Mouse (Mus musculus) kidney, embryonic 15.5 days (tissue): ENCODE results near the gene Drap1. TPM values are rescaled to one million over a fixed set of nuclear protein-coding genes. Genes with fewer than 3 reads are reported as not detected.

ENCODE experiments used
- ATAC-seq: fragments of 200-750 bp; cut with Nextera tagmentation; replicated peaks from 2 replicates; pipeline ENCODE4 v1.8.0; 2017; ENCODE audit warnings: moderate TSS enrichment; ENCODE audit not compliant: low FRiP score
- H3K27ac ChIP-seq: fragments of 300-500 bp; sonication (generic); 2 replicates; pipeline ENCODE4 v1.5.1; 2015; ENCODE audit warnings: mild to moderate bottlenecking, inconsistent platforms
- H3K27me3 ChIP-seq: fragments of 300-500 bp; sonication (generic); 2 replicates; pipeline ENCODE4 v1.6.1; 2015; ENCODE audit warnings: inconsistent platforms
- H3K36me3 ChIP-seq: fragments of 300-500 bp; sonication (generic); 2 replicates; pipeline ENCODE4 v1.6.1; 2015; ENCODE audit warnings: inconsistent platforms
- H3K4me1 ChIP-seq: fragments of 300-500 bp; sonication (generic); 2 replicates; pipeline ENCODE4 v1.6.1; 2015; ENCODE audit warnings: inconsistent platforms
- H3K4me2 ChIP-seq: fragments of 300-500 bp; sonication (generic); 2 replicates; pipeline ENCODE4 v1.6.1; 2015; ENCODE audit warnings: moderate library complexity, mild to moderate bottlenecking, inconsistent platforms
- H3K4me3 ChIP-seq: fragments of 300-500 bp; sonication (generic); replicated peaks from 2 replicates; pipeline ENCODE4 v1.5.1; 2015; ENCODE audit warnings: mild to moderate bottlenecking, inconsistent platforms
- H3K9ac ChIP-seq: fragments of 300-500 bp; sonication (generic); 2 replicates; pipeline ENCODE4 v1.6.1; 2015; ENCODE audit warnings: mild to moderate bottlenecking, inconsistent platforms
- H3K9me3 ChIP-seq: fragments of 300-500 bp; sonication (generic); replicated peaks from 2 replicates; pipeline ENCODE4 v1.6.1; 2016; ENCODE audit warnings: inconsistent platforms
- WGBS: fragments of 180-500 bp; shearing (Covaris S2); methylation state at CpG from one replicate; pipeline ENCODE4 v1.1.7; 2015; ENCODE audit warnings: mixed read lengths; 5-methylcytosine and 5-hydroxymethylcytosine counted together
- polyA plus RNA-seq: library from polyadenylated mRNA; unstranded; fragments of >200 nt; fragmentation: Nextera tagmentation; extraction: Ambion mirVana; gene quantifications from 2 replicates; pipeline ENCODE4 v1.2.1, GENCODE M21; 2015

The Drap1 gene
- polyA plus RNA-seq, 1 experiment from 2014 or later = 248 TPM

DNA sequence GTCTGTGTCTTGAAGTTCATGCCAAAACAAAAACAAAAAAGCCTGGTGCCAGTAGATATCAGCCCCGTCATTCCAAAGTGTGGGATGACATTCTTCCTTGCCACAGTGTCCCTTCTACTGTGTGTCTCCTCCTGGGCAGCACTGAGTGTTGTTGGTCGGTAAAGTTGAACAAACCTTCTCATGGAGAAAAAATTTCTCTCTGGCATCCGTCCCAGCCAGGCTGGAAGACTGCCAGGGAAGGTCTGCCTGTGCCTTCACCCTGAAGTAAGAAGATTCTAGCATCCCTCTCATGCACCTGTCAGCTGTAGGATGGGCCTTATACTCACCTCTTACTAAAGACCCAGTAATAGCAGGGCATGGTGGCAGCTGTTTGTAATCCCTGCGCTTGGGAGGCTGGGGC, 31.9 kb downstream of the Drap1 start:
- H3K27me3 ChIP-seq = no peaks in the 10 kb centered on the region
- H3K4me3 ChIP-seq = no peak overlapping the region
- 62% methylated on average over 4 of the region's 4 CpGs for WGBS
- H3K36me3 ChIP-seq = no peaks in the 10 kb centered on the region
- no peak overlapping the region for H3K27ac ChIP-seq
- no peak overlapping the region for H3K4me2 ChIP-seq
- no peaks in the 10 kb centered on the region for H3K9me3 ChIP-seq
- no peak overlapping the region for H3K9ac ChIP-seq
- no peak for ATAC-seq
- peaks cover 17% of the 10 kb centered on the region for H3K4me1 ChIP-seq

DNA sequence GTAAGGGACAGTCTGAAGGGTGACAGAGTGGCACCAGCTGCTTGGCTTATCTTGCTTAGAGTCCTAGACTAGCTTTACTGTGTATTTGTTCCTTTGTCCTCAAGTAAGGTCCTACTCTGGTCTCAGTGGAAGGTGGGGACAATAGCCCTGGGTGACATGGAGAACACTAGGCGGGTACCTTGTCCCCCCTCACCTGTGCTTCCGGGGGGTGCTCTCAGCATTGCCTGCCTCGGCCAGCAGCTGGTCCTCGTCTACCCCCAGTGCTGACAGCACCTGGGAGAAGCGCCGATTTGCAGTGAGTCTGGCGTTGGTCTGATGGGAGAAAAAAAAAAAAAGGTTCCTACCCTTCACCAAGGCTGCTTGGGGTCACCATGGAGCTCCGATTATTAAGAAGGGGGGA, 34.4 kb downstream of the Drap1 start:
- H3K36me3 ChIP-seq = peaks cover 4% of the 10 kb centered on the region
- WGBS = 61% methylated on average over 8 of the region's 8 CpGs
- H3K27ac ChIP-seq = peak overlapping the region; percentile 93
- H3K27me3 ChIP-seq = no peaks in the 10 kb centered on the region
- H3K9ac ChIP-seq = peak overlapping the region; percentile 86; the same call in 1 of the 2 replicates
- H3K4me2 ChIP-seq = peak overlapping the region; percentile 79
- H3K4me3 ChIP-seq = peak overlapping the region; percentile 84
- H3K4me1 ChIP-seq = peaks cover 33% of the 10 kb centered on the region
- no peak for ATAC-seq
- no peaks in the 10 kb centered on the region for H3K9me3 ChIP-seq

GRCm38 (mm10) chr19:5389647-5390046, 35.1 kb downstream of the Drap1 start:
- ATAC-seq = no peak; the same call in 1 of the 2 replicates

GRCm38 (mm10) chr19:5388588-5389242, 36.1 kb downstream of the Drap1 start, which contains the start of gene Sart1:
Gene Sart1, minus strand, starts transcription at chr19:5388703.
- Histone ChIP-seq H3K9me3 (no peaks in the 10 kb centered on the region), H3K4me1 (peaks cover 33% of the 10 kb centered on the region), H3K4me2 (peak within 1 kb of the TSS; percentile 79), H3K27me3 (no peaks in the 10 kb centered on the region), H3K27ac (peak within 1 kb of the TSS; percentile 93), H3K9ac (peak within 1 kb of the TSS; percentile 86), H3K4me3 (peak within 1 kb of the TSS; percentile 84), H3K36me3 (peaks cover 21% of the 10 kb centered on the region)
- WGBS = 2% methylated on average over 43 of the region's 43 CpGs
- peak; percentile 94 for ATAC-seq

More at GRCm38 (mm10) chr19:5389647-5390046, 35.1 kb downstream of the Drap1 start:
- Histone ChIP-seq H3K4me2 (peak overlapping the region; percentile 79), H3K9me3 (no peaks in the 10 kb centered on the region), H3K27ac (peak overlapping the region; percentile 93), H3K4me1 (peaks cover 33% of the 10 kb centered on the region), H3K27me3 (no peaks in the 10 kb centered on the region), H3K9ac (peak overlapping the region; percentile 86), H3K36me3 (peaks cover 12% of the 10 kb centered on the region), H3K4me3 (peak overlapping the region; percentile 84)
- 16% methylated on average over 12 of the region's 12 CpGs for WGBS

DNA sequence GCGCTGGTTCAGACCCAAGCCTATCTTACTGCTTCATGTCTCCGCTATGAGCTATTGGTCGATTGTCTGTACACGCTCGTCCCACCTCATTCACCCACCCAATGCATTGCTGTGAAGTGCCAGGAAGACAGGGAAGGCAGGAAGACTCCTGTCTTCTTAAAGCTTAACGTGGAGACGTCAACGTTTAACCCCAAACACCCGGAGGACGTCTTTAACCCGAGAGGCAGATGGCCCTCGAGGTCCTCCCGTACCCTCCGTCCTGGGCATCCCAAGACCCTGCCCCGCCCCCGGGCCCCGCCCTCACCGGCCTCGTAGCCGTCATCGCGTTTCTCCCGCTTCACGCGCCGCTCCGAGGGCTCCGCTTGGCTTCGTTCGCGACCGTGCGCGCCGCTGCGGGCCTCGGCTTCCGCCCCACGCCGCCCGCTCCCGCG, 36.8 kb downstream of the Drap1 start:
- ATAC-seq = peak; percentile 67
- H3K4me1 ChIP-seq = peaks cover 33% of the 10 kb centered on the region

GRCm38 (mm10) chr19:5384715-5385114, 40.1 kb downstream of the Drap1 start:
- no peak overlapping the region for H3K27ac ChIP-seq
- H3K4me3 ChIP-seq = no peak overlapping the region
- H3K4me1 ChIP-seq = peaks cover 22% of the 10 kb centered on the region
- H3K4me2 ChIP-seq = no peak overlapping the region
- H3K27me3 ChIP-seq = no peaks in the 10 kb centered on the region
- no peak overlapping the region for H3K9ac ChIP-seq
- no peaks in the 10 kb centered on the region for H3K9me3 ChIP-seq
- 96% methylated on average over 8 of the region's 8 CpGs for WGBS
- no peak for ATAC-seq
- H3K36me3 ChIP-seq = peaks cover 61% of the 10 kb centered on the region

More for the DNA sequence above, 36.8 kb downstream of the Drap1 start:
- H3K4me3 ChIP-seq = peak overlapping the region; percentile 84
- peaks cover 28% of the 10 kb centered on the region for H3K36me3 ChIP-seq
- H3K9me3 ChIP-seq = no peaks in the 10 kb centered on the region
- WGBS = under 1% methylated on average over 43 of the region's 43 CpGs
- peak overlapping the region; percentile 86 for H3K9ac ChIP-seq
- peak overlapping the region; percentile 72 for H3K27ac ChIP-seq
- H3K4me2 ChIP-seq = peak overlapping the region; percentile 79
- no peaks in the 10 kb centered on the region for H3K27me3 ChIP-seq

GRCm38 (mm10) chr19:5383326-5383725, 41.5 kb downstream of the Drap1 start:
- H3K4me1 ChIP-seq = peaks cover 16% of the 10 kb centered on the region
- H3K4me2 ChIP-seq = no peak overlapping the region
- H3K27me3 ChIP-seq = no peaks in the 10 kb centered on the region
- ATAC-seq = no peak
- no peaks in the 10 kb centered on the region for H3K9me3 ChIP-seq
- WGBS = 95% methylated on average over 12 of the region's 12 CpGs
- no peak overlapping the region for H3K9ac ChIP-seq
- no peak overlapping the region for H3K4me3 ChIP-seq
- peaks cover 75% of the 10 kb centered on the region for H3K36me3 ChIP-seq
- H3K27ac ChIP-seq = no peak overlapping the region

DNA sequence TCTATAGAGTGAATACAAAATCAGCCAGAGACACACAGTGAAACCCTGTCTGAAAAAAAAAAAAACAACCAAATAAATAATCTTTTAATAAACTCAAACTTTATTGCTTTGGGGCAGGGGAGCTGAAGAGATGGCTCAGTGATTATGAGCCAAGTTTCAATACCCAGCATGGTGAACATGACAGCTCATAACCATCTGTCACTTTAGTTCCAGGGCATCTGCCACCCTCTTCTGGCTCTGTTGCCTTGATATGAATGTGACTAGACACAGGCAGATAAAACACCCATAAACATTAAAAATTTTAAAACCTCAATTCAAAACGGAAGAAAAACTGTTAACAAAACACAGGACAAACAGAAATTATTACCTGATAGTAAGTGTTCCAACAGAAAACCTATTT, 47.3 kb downstream of the Drap1 start:
- no peaks in the 10 kb centered on the region for H3K27me3 ChIP-seq
- no peaks in the 10 kb centered on the region for H3K9me3 ChIP-seq
- H3K36me3 ChIP-seq = peaks cover 83% of the 10 kb centered on the region
- H3K4me3 ChIP-seq = no peak overlapping the region
- WGBS = 95% methylated on average over 1 of the region's 1 CpGs
- H3K9ac ChIP-seq = no peak overlapping the region
- ATAC-seq = no peak
- H3K4me2 ChIP-seq = no peak overlapping the region
- H3K4me1 ChIP-seq = no peaks in the 10 kb centered on the region
- H3K27ac ChIP-seq = no peak overlapping the region

DNA sequence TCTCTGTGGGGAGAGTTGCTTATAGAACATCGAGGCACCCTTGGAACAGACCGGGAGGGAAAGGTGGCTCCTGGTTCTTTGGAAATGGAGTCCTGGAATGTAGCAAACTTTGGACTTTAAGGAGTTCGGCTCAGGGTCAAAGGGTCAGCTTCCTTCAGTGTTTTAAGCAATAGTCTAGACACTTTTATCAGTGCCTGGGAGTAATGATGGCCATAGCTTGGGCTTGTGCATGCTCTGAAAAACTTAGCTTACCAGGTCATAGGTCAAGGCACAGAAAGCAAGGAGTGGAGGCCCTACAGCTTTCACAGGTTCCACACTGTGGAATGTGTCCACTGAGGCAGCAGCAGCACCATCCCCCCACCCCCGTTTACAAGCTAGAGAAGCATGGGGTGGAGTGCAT, 50.0 kb downstream of the Drap1 start:
- Histone ChIP-seq H3K36me3 (peaks cover 81% of the 10 kb centered on the region), H3K9me3 (no peaks in the 10 kb centered on the region), H3K4me1 (no peaks in the 10 kb centered on the region), H3K27me3 (no peaks in the 10 kb centered on the region), H3K4me3 (no peak overlapping the region), H3K9ac (no peak overlapping the region), H3K4me2 (no peak overlapping the region), H3K27ac (no peak overlapping the region)
- WGBS = 76% methylated on average over 4 of the region's 4 CpGs
- no peak for ATAC-seq

- Histone ChIP-seq H3K27ac (no peak overlapping the region), H3K4me1 (no peaks in the 10 kb centered on the region), H3K4me3 (no peak overlapping the region), H3K4me2 (no peak overlapping the region), H3K9me3 (no peaks in the 10 kb centered on the region), H3K9ac (no peak overlapping the region), H3K36me3 (peaks cover 81% of the 10 kb centered on the region), H3K27me3 (no peaks in the 10 kb centered on the region)
- 83% methylated on average over 4 of the region's 4 CpGs for WGBS
- no peak for ATAC-seq
Observed at GRCm38 (mm10) chr19:5374177-5374576, 50.6 kb downstream of the Drap1 start.
